Mouse (Mus musculus) stomach, embryonic 16.5 days (tissue): Measurements from ENCODE around the gene Cyp4x1. TPM values are rescaled to one million over a fixed set of nuclear protein-coding genes. Genes with fewer than 3 reads are reported as not detected.
A peak's percentile ranks its signal among the peaks of the same experiment; 100 is the strongest.

ENCODE experiments used
- ATAC-seq: fragments of 200-750 bp; cut with Nextera tagmentation; 2 replicates; pipeline ENCODE4 v1.8.0; 2017; ENCODE audit warnings: moderate number of reproducible peaks, moderate TSS enrichment; ENCODE audit not compliant: insufficient read depth, low FRiP score
- H3K27ac ChIP-seq: fragments of 300-500 bp; sonication (generic); 2 replicates; pipeline ENCODE4 v1.5.1; 2014; ENCODE audit warnings: low read length
- H3K27me3 ChIP-seq: fragments of 300-500 bp; sonication (generic); 2 replicates; pipeline ENCODE4 v1.6.1; 2014; ENCODE audit warnings: low read length, control low read depth, mixed read lengths; ENCODE audit not compliant: control insufficient read depth, insufficient read depth
- H3K36me3 ChIP-seq: fragments of 300-500 bp; sonication (generic); 2 replicates; pipeline ENCODE4 v1.6.1; 2014; ENCODE audit warnings: low read length; ENCODE audit not compliant: control insufficient read depth, insufficient read depth
- H3K4me1 ChIP-seq: fragments of 300-500 bp; sonication (generic); 2 replicates; pipeline ENCODE4 v1.6.1; 2014; ENCODE audit warnings: low read length, control low read depth, mixed read lengths; ENCODE audit not compliant: control insufficient read depth, insufficient read depth
- H3K4me2 ChIP-seq: fragments of 300-500 bp; sonication (generic); 2 replicates; pipeline ENCODE4 v1.6.1; 2014; ENCODE audit warnings: low read depth, low read length, mixed read lengths
- H3K4me3 ChIP-seq: fragments of 300-500 bp; sonication (generic); replicated peaks from 2 replicates; pipeline ENCODE4 v1.5.1; 2014; ENCODE audit warnings: mild to moderate bottlenecking, low read length
- H3K9ac ChIP-seq: fragments of 300-500 bp; sonication (generic); 2 replicates; pipeline ENCODE4 v1.6.1; 2014; ENCODE audit warnings: low read length
- H3K9me3 ChIP-seq: fragments of 300-500 bp; sonication (generic); replicated peaks from 2 replicates; pipeline ENCODE4 v1.6.1; 2016; ENCODE audit warnings: low read length, control low read depth; ENCODE audit not compliant: control insufficient read depth
- WGBS: fragments of 180-500 bp; shearing (Covaris S2); extraction: QIAGEN DNeasy Blood & Tissue Kit; methylation state at CpG from one replicate; pipeline ENCODE4 v1.1.7; 2014; 5-methylcytosine and 5-hydroxymethylcytosine counted together
- polyA plus RNA-seq: library from polyadenylated mRNA; unstranded; fragments of >200 nt; fragmentation: Nextera tagmentation; extraction: Ambion mirVana; gene quantifications from 2 replicates; pipeline ENCODE4 v1.2.1, GENCODE M21; 2015

Gene Cyp4x1
- polyA plus RNA-seq, 1 experiment from 2014 or later = 0.61 TPM

DNA sequence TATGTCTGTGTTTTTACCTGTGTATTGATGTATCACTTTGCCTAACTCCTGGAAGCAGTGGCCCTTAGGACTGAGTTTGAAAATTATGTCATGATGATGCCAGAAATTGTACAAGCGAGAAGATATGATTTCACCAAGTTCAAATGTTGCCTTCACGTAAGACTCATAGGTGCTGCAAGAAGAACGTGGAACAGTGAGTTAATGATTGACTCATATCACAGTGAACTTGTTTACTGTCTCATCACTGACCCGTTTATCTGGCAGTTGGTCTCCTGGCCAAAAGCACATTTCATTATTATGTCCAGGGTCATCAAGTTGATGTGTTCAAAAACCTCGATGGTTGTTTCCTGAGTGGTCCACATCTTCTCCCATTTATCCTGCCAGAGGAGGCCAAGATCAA lies 12.5 kb downstream of the Cyp4x1 start:
- ATAC-seq = no peak
- WGBS = 62% methylated on average over 5 of the region's 5 CpGs
- no peak overlapping the region for H3K4me3 ChIP-seq
- no peak overlapping the region for H3K9ac ChIP-seq
- no peaks in the 10 kb centered on the region for H3K27me3 ChIP-seq
- H3K36me3 ChIP-seq = no peaks in the 10 kb centered on the region
- no peak overlapping the region for H3K4me2 ChIP-seq
- no peaks in the 10 kb centered on the region for H3K4me1 ChIP-seq
- no peaks in the 10 kb centered on the region for H3K9me3 ChIP-seq
- H3K27ac ChIP-seq = no peak overlapping the region

DNA sequence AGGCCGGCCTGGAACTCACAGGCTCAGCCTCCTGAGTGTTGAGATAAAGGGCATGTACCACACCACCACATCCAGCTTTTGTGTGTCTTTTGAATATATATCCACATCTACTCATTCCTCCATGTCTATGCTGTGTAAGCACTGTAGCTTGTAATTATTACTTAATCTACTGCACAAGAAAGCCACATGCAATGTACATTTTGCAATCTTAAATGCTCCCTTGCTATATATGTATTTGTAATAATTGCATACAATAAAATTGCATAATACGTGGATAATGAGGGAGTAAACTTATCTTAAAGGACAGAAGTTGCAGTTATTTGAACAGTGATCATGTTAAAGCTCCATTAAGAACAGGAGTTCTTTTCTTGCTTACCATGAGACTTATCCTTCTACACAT lies 12.9 kb downstream of the Cyp4x1 start:
- Histone ChIP-seq H3K9me3 (no peaks in the 10 kb centered on the region), H3K9ac (no peak overlapping the region), H3K4me2 (no peak overlapping the region), H3K27ac (no peak overlapping the region), H3K4me3 (no peak overlapping the region), H3K36me3 (no peaks in the 10 kb centered on the region), H3K27me3 (no peaks in the 10 kb centered on the region), H3K4me1 (no peaks in the 10 kb centered on the region)
- 65% methylated on average over 2 of the region's 2 CpGs for WGBS
- ATAC-seq = no peak

DNA sequence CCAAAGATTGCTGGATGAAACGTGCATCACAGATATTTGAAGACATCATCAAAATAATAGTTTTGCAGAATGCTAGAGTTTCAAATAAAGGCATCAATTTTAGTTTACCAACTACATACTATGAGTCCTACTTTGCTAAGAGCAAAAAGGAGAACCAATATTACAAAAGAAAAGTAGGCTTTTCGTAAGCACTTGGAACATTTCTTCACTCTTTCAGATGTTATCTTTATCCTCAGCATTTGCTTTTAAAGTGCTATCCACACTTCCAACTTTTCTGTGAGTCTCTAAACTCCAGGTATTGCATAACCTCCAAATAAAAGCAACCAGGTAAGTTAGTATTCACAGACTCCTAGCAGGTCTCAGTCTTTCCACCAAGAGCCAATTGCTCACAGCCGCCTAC lies 14.4 kb downstream of the Cyp4x1 start:
- Histone ChIP-seq H3K27me3 (no peaks in the 10 kb centered on the region), H3K4me3 (no peak overlapping the region), H3K4me2 (no peak overlapping the region), H3K9ac (no peak overlapping the region), H3K4me1 (no peaks in the 10 kb centered on the region), H3K36me3 (no peaks in the 10 kb centered on the region), H3K27ac (no peak overlapping the region), H3K9me3 (no peaks in the 10 kb centered on the region)
- WGBS = 78% methylated on average over 3 of the region's 3 CpGs
- no peak for ATAC-seq

DNA sequence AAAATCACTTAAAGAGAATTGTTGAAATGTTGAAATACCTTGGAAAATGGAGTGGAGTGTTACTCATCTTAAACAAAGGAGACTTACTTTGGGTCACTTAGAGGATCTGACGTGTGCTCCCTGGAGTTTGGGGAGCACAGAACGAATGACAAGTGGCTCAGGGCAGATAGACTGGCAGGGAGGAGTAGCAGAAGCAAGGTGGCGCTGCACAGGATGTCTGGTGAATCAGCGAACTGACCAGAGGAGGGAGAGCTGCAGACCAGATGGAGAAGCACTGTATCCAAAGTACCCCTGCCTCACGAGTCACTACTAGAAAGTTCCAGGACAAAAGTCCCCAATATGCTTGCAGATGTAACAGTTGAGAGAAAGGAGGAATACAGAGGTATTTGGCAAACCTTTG lies 20.8 kb downstream of the Cyp4x1 start:
- Histone ChIP-seq H3K4me2 (no peak overlapping the region), H3K4me1 (no peaks in the 10 kb centered on the region), H3K27ac (no peak overlapping the region), H3K4me3 (no peak overlapping the region), H3K9ac (no peak overlapping the region), H3K9me3 (no peaks in the 10 kb centered on the region), H3K36me3 (no peaks in the 10 kb centered on the region), H3K27me3 (no peaks in the 10 kb centered on the region)
- no peak for ATAC-seq
- WGBS = 24% methylated on average over 5 of the region's 5 CpGs

DNA sequence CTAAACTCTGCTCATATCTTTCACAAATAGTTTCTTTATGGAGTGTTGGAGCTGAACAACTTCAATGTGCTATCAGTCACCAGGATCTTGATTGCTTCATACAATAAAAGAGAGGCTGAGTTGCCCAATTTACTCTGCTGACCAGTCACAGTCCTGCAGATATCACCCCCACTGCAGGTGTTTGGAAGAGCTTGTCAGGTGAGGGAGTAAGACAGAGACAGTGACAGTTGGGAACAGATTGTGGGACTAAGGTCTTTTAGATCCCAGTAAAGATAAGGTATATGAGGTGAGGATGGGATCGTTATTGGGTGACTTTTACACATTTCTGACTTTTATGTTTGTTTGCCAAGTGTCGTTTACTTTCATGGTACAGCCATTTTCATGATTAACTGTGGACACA lies 22.9 kb downstream of the Cyp4x1 start:
- no peaks in the 10 kb centered on the region for H3K9me3 ChIP-seq
- no peak overlapping the region for H3K4me2 ChIP-seq
- 56% methylated on average over 2 of the region's 2 CpGs for WGBS

DNA sequence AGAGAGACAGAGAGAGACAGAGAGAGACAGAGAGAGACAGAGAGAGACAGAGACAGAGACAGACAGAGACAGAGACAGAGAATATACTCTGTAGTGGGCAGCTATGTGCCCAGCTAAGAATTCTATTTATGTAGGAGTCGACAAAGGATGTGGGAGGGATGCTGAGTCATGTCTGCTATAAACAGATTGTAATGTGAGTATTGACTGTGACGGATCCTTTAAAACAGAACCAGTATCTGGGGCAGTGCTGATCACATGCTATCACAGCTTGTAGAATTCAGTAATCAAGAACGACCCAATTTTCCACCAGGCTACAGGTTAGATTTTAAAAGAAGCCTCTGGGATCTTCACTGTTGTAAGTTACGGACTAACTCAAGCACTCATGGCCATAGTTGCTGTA lies 30.6 kb downstream of the Cyp4x1 start:
- Histone ChIP-seq H3K9ac (no peak overlapping the region), H3K4me2 (no peak overlapping the region), H3K27ac (no peak overlapping the region), H3K4me1 (no peaks in the 10 kb centered on the region), H3K27me3 (no peaks in the 10 kb centered on the region), H3K4me3 (no peak overlapping the region), H3K9me3 (no peaks in the 10 kb centered on the region), H3K36me3 (no peaks in the 10 kb centered on the region)
- no peak for ATAC-seq
- 49% methylated on average over 4 of the region's 4 CpGs for WGBS

More for the DNA sequence above, 22.9 kb downstream of the Cyp4x1 start:
- no peak for ATAC-seq
- Histone ChIP-seq H3K27me3 (no peaks in the 10 kb centered on the region), H3K9ac (no peak overlapping the region), H3K4me3 (no peak overlapping the region), H3K36me3 (no peaks in the 10 kb centered on the region), H3K4me1 (no peaks in the 10 kb centered on the region), H3K27ac (no peak overlapping the region)

DNA sequence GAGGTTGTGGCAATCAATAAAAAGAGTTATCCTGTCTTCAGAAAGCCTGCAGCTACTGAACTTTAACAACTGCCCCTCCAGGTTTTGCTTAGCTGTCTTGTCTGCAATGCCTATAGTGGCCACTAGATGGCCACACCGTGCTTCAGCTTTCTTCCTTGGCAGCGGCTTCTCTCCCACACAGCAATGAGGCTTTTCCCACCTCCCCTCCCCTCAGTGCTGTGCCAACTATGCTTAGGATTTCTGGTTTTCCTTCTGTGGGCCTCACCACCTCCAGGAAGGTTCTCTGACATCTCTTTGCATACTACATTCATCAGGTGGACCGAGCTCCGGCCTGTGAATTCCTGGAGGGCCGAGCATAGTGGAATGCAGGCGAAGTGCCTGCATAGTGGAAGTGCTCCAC lies 32.4 kb downstream of the Cyp4x1 start:
- Histone ChIP-seq H3K36me3 (no peaks in the 10 kb centered on the region), H3K27ac (no peak overlapping the region), H3K4me3 (no peak overlapping the region), H3K27me3 (peaks cover 3% of the 10 kb centered on the region; the same call in 1 of the 2 replicates), H3K4me1 (peaks cover 5% of the 10 kb centered on the region), H3K9ac (no peak overlapping the region), H3K9me3 (no peaks in the 10 kb centered on the region), H3K4me2 (peak overlapping the region; percentile 28; the same call in 1 of the 2 replicates)
- no peak for ATAC-seq
- WGBS = 29% methylated on average over 6 of the region's 6 CpGs

DNA sequence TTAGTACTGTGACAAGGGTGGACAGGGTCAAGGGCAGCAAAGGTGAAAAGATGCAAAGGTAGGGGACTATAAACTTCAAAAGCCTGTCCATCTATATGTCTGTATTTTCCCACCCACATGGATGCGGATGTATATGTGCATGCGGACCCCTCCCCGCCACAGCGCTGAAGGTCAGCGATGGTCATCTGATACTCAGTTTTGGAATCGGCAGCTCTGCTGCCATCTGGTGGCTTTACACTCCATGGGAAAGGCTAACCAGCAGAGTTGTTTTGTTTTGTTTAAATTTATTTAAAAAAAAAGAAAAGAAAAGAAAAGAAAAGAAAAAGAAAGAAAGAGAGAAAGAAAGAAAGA lies 37.0 kb downstream of the Cyp4x1 start:
- WGBS = 0% methylated on average over 6 of the region's 6 CpGs
- Histone ChIP-seq H3K27ac (peak overlapping the region; percentile 93), H3K4me3 (peak overlapping the region; percentile 15), H3K27me3 (peaks cover 3% of the 10 kb centered on the region; the same call in 1 of the 2 replicates), H3K9me3 (no peaks in the 10 kb centered on the region), H3K36me3 (no peaks in the 10 kb centered on the region), H3K9ac (no peak overlapping the region; the same call in 1 of the 2 replicates), H3K4me2 (peak overlapping the region; percentile 82), H3K4me1 (peaks cover 19% of the 10 kb centered on the region)
- no peak for ATAC-seq

DNA sequence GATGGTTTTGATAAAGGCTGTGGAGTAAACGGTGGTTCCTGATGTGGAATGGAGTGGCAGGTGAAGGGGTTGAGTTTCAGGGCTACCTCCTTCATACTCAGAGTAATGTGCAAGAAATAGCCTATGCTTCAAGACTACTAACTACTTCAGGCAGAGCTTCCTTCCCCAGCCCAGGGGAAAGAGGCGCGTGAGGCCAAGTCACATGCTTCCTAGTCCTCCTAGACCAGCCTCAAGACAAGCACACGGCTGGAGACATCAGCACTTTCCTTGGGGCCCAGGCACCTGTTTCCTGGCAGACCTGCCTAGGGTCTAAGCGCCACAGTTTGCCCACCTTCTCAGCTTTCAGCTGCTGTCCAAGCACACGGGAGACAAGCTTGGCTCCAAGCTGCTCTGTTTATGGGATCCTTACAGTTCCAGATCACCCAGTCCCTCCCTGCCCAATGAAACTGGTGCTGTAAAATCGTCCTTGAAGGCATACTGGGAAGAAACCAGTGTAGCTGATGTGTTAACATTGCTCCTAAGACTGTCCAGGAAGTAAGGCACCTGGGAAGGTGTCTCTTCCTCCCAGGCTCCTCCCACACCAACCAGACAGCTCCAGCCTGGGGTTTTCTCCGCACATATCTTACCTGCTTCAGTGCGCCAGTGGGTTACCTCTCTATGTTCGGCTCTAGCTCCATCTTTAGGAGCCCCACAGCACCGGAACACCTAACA lies 37.5 kb downstream of the Cyp4x1 start:
- no peaks in the 10 kb centered on the region for H3K36me3 ChIP-seq
- H3K9ac ChIP-seq = peak overlapping the region; percentile 69
- 9% methylated on average over 11 of the region's 11 CpGs for WGBS
- H3K9me3 ChIP-seq = no peaks in the 10 kb centered on the region
- H3K27me3 ChIP-seq = peaks cover 3% of the 10 kb centered on the region; the same call in 1 of the 2 replicates
- H3K4me3 ChIP-seq = peak overlapping the region; percentile 50
- peak overlapping the region; percentile 82 for H3K4me2 ChIP-seq
- H3K4me1 ChIP-seq = peaks cover 19% of the 10 kb centered on the region
- peak overlapping the region; percentile 93 for H3K27ac ChIP-seq
- ATAC-seq = peak; percentile 49; the same call in 1 of the 2 replicates
